Mouse (Mus musculus): Measurements from ENCODE around the gene Prelid3b.

The Prelid3b gene

GRCm38 (mm10) chr2:174428996-174429591, 43.8 kb downstream of the Prelid3b start:
- intact Hi-C loops (cut with DNase I), result no loop called here

DNA sequence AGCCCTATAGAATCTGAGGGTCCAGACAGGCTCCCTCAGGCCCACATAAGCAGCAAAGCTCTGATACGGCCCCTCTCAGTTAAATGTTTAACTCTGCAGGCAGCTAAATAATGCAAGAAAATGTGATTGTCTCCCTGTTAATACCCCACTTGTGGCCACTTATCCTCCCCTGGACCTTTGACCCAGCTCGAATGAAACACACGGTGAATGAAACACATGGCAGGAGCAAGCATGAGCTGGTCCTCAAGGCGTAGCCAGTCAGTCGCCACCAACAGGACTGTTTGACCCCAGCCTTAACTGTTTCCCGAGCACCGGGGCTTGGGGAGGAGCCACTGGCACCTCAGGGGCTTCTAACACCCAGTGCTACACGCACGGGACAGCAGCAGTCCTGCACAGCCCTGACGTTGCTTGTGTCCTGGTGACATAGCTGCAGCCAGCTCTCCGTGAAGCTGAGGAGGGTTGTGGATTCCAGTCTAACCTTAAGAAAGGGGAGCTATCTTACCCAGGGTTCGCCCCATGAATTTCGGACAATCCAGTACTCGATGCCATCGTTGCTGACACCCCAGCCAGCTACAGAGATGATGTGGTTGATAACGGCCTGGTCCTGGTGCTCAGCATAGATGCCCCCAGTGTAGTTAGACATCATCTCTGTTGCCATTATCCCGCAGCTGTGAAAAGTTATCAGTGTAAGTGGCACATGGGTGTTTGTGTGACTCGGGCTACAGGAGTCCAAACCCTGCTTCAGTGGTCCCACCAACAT, 44.6 kb downstream of the Prelid3b start:
- intact Hi-C loops (cut with DNase I), result no loop called here

DNA sequence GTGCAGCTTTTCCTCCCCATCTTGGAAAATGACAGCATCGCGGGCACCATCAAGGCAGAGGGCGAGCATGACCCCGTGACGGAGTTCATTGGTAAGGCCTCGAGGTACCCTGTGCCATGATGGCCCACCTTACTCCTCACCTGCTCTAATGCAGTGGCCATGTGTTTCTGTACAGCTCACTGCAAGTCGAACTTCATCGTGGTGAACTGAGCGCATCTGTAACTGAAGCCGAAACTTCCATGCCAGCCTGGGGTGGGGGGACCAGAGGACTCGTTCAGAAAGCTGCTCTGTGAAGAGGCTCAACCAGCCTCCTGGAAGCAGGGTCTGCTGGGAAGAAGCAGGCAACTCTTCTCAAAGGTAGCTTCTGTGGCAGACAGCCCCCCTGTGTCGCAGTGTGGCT, 46.0 kb downstream of the Prelid3b start:
- intact Hi-C loops (cut with DNase I), result no loop called here

DNA sequence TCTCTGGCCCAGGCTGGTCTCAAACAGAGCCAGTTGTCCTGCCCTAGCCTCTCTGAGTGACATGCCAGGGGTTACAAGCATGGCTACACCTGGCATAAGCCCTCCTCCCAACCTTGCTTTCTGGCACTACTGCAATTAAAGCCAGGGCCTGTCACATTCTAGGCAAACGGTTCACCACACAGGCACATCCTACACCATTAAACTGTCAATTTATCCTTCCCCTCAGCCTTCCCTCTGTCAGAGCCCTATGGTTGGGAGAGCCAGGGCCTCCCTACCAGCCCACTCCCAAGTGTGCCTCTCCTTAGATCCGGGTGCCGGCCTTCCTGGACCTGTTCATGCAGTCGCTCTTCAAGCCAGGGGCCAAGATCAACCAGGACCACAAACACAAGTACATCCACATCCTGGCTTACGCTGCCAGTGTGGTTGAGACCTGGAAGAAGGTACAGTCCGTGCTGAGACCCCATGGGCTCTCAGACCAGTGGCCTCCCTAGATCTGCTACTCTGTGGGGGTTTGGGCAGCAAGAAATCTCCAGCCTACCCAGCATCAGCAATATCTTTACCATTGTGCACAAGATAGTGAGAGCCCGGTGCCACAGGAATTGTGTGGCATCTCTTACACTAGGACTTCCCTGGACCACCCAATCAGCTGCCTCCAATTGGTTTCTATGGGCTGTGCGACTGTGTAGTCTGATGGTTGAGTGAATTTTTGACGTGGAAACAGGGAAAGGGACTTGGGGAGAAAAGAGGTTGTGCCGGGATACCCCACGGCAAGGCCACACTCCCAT, 48.4 kb downstream of the Prelid3b start:
- intact Hi-C loops (cut with DNase I), result no loop called here

DNA sequence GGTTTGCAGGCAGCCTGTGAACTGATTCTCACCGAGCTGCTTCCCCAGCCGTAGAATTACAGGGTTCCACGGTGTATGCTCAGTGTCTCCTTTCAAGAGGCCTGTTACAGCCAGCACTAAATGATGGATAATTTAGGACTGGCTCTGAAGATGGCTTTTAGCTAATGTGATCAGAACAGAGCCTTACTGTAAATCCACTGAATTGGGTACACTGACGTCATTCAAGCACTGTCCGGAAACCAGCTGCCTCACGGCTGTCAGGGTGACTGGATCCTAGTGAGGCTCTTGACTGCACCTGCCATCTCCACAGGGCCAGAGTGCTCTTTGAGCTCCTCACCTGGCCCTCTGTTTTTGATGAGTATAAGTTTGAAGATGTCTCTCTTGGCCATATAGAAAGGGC, 51.8 kb downstream of the Prelid3b start:
- intact Hi-C loops (cut with DNase I), result no loop called here

DNA sequence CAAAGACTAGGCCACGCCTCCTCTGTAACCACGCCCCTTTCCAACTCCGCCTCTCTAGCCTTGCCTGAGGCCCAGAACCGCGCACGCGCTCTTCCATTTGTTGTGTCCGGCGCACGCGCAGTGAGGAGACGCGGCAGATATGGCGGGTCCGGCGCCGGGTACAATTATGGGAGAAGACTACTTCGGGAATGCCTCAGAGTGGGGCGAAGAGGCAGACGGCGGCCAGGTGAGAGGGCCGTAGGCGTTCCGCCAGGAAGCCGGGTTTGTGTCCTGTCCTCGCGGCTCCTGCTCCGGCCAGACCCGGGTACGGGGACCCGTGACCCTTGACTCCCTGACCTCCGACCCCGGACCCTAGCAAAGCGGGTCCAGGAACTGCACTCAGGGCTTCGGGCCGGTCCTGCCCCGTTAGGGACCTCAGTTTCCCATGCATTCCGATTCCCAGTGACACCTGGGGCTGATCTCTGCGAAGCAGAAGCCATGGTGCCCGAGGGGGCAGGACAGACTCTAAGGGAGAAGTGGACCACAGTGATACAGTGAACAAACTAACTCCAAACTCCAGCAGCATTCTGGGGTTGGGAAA, 57.1 kb downstream of the Prelid3b start, which contains the start of gene Nelfcd:
TSS of gene Nelfcd (plus strand) at position 74 of the 580 bp plus-strand sequence.
- intact Hi-C loops (cut with DNase I), result loop anchor here (5.0 kb wide), 1 partner anchor 89 kb away; no protein-coding TSS in a partner anchor

Measured in adrenal gland (tissue).